Mouse (Mus musculus) embryonic facial prominence, embryonic 10.5 days (tissue): ENCODE measurements around the gene Gramd2. TPM values are rescaled to one million over a fixed set of nuclear protein-coding genes. Genes with fewer than 3 reads are reported as not detected.
"Not testable (repeated sequence)": the region's sequence is repeated elsewhere in the genome, so short reads cannot be mapped to it uniquely, and the experiment has no call there.

Experiments used
- DNase-seq: peaks from one replicate; pipeline ENCODE4 v3.0.0-alpha.2; 2017; ENCODE audit warnings: low spot score
- H3K27ac ChIP-seq: fragments of 300-500 bp; sonication (generic); replicated peaks from 2 replicates; pipeline ENCODE4 v1.5.1; 2016; ENCODE audit warnings: mild to moderate bottlenecking
- H3K27me3 ChIP-seq: fragments of 300-500 bp; sonication (generic); replicated peaks from 2 replicates; pipeline ENCODE4 v1.6.1; 2016; ENCODE audit warnings: low read depth, mild to moderate bottlenecking; ENCODE audit not compliant: poor library complexity, severe bottlenecking
- H3K36me3 ChIP-seq: fragments of 300-500 bp; sonication (generic); replicated peaks from 2 replicates; pipeline ENCODE4 v1.6.1; 2016; ENCODE audit warnings: mild to moderate bottlenecking, moderate library complexity
- H3K4me1 ChIP-seq: fragments of 300-500 bp; sonication (generic); 2 replicates; pipeline ENCODE4 v1.6.1; 2016
- H3K4me3 ChIP-seq: fragments of 300-500 bp; sonication (generic); 2 replicates; pipeline ENCODE4 v1.5.1; 2016; ENCODE audit warnings: mild to moderate bottlenecking, moderate library complexity
- H3K9me3 ChIP-seq: fragments of 300-500 bp; sonication (generic); 2 replicates; pipeline ENCODE4 v1.6.1; 2016; ENCODE audit warnings: mild to moderate bottlenecking
- WGBS: fragments of 180-500 bp; shearing (Covaris S2); methylation state at CpG from one replicate; pipeline ENCODE4 v1.1.7; 2016; 5-methylcytosine and 5-hydroxymethylcytosine counted together
- polyA plus RNA-seq: library from polyadenylated mRNA; unstranded; fragments of >200 nt; fragmentation: Nextera tagmentation; extraction: Ambion mirVana; gene quantifications from 2 replicates; pipeline ENCODE4 v1.2.1, GENCODE M21; 2016

Gramd2 gene
- polyA plus RNA-seq, 1 experiment from 2014 or later = 0.64 TPM

- H3K4me1 ChIP-seq, H3K9me3 ChIP-seq, H3K4me3 ChIP-seq, H3K27me3 ChIP-seq, H3K27ac ChIP-seq, H3K36me3 ChIP-seq, DNase-seq: not testable (repeated sequence)
- WGBS = 93% methylated on average over 12 of the region's 13 CpGs
These were observed 87.1 kb downstream of the Gramd2 start for GRCm38 (mm10) chr9:59766966-59767461.

Other genes starting within 250 kb of the Gramd2 start
- 18.7 and 19.5 TPM in 2 replicates for gene Arih1, start 193.5 kb upstream of the Gramd2 start, polyA plus RNA-seq
- 42.5 and 43.2 TPM in 2 replicates for gene Hexa, start 140.6 kb upstream of the Gramd2 start, polyA plus RNA-seq
- not detected in 2 replicates for gene Tmem202, start 140.3 kb upstream of the Gramd2 start, polyA plus RNA-seq
- 1.3 TPM in 2 replicates for gene Celf6, start 102.2 kb upstream of the Gramd2 start, polyA plus RNA-seq
- 37.7 and 40.8 TPM in 2 replicates for gene Parp6, start 62.9 kb upstream of the Gramd2 start, polyA plus RNA-seq
- 2,716 and 3,081 TPM in 2 replicates for gene Pkm, start 23.8 kb upstream of the Gramd2 start, polyA plus RNA-seq
- gene Senp8, start 70.6 kb downstream of the Gramd2 start, polyA plus RNA-seq = 15.6 and 17.4 TPM in 2 replicates
- gene Myo9a, start 70.8 kb downstream of the Gramd2 start, polyA plus RNA-seq = 10.1 and 11.1 TPM in 2 replicates